Mouse (Mus musculus) bone marrow, adult 2 months (tissue): Measurements from ENCODE around the gene Fbxo10.

ENCODE experiments used
- CTCF ChIP-seq: fragments of 200-500 bp; IDR thresholded peaks from 2 replicates; pipeline ENCODE4 v1.5.1; 2011; ENCODE audit warnings: low read length, control low read depth; ENCODE audit not compliant: control insufficient read depth, insufficient read depth
- POLR2A ChIP-seq: fragments of 200-500 bp; IDR thresholded peaks from 2 replicates; pipeline ENCODE4 v1.6.1; 2011; ENCODE audit warnings: low read depth, mild to moderate bottlenecking, control low read depth, low read length, borderline replicate concordance; ENCODE audit not compliant: control insufficient read depth

- TF ChIP-seq CTCF, result no peak
- TF ChIP-seq POLR2A, result no peak
These were observed 19.8 kb downstream of the Fbxo10 start for GRCm38 (mm10) chr4:45064577-45064976.
